Mouse (Mus musculus) small intestine, adult 2 months (tissue): ENCODE measurements around the gene Thrb. TPM values are rescaled to one million over a fixed set of nuclear protein-coding genes. Genes with fewer than 3 reads are reported as not detected.

ENCODE experiments used
- H3K27ac ChIP-seq: fragments of 200-500 bp; 2 replicates; pipeline ENCODE4 v1.5.1; 2012; ENCODE audit warnings: low read depth, low read length, control low read depth, inconsistent platforms; ENCODE audit not compliant: insufficient read depth
- H3K27me3 ChIP-seq: fragments of 200-500 bp; 2 replicates; pipeline ENCODE4 v1.6.1; 2012; ENCODE audit warnings: mild to moderate bottlenecking, moderate library complexity, low read length, inconsistent platforms; ENCODE audit not compliant: control insufficient read depth, insufficient read depth
- H3K36me3 ChIP-seq: fragments of 200-500 bp; 2 replicates; pipeline ENCODE4 v1.6.1; 2012; ENCODE audit warnings: mild to moderate bottlenecking, low read length, control low read depth, inconsistent platforms; ENCODE audit not compliant: control insufficient read depth, insufficient read depth
- H3K4me1 ChIP-seq: fragments of 200-500 bp; 2 replicates; pipeline ENCODE4 v1.6.1; 2012; ENCODE audit warnings: low read length, inconsistent platforms, mixed read lengths; ENCODE audit not compliant: control insufficient read depth, insufficient read depth, insufficient read length
- H3K4me3 ChIP-seq: fragments of 200-500 bp; 2 replicates; pipeline ENCODE4 v1.5.1; 2012; ENCODE audit warnings: low read depth, mild to moderate bottlenecking, control low read depth, inconsistent platforms, low read length, moderate library complexity
- CTCF ChIP-seq: fragments of 200-500 bp; IDR thresholded peaks from 2 replicates; pipeline ENCODE4 v1.5.1; 2012; ENCODE audit warnings: low read depth, mild to moderate bottlenecking, control low read depth, inconsistent platforms, low read length, moderate library complexity, mixed read lengths; ENCODE audit not compliant: insufficient replicate concordance, insufficient read length; ENCODE audit errors: extremely low read depth
- POLR2A ChIP-seq: fragments of 200-500 bp; IDR thresholded peaks from 2 replicates; pipeline ENCODE4 v1.6.1; 2012; ENCODE audit warnings: low read depth, mild to moderate bottlenecking, control low read depth, inconsistent platforms, low read length, moderate library complexity
- WGBS: fragments of 180-500 bp; shearing (Covaris S2); methylation state at CpG from one replicate; pipeline ENCODE4 v1.1.7; 2018; 5-methylcytosine and 5-hydroxymethylcytosine counted together
- polyA plus RNA-seq: library from polyadenylated mRNA; depleted of rRNA; stranded (reverse); fragments of >200 nt; gene quantifications from 2 replicates; pipeline ENCODE4 v1.2.3, GENCODE M21; 2012

The Thrb gene
- polyA plus RNA-seq, 1 experiment, result 2.5 TPM

DNA sequence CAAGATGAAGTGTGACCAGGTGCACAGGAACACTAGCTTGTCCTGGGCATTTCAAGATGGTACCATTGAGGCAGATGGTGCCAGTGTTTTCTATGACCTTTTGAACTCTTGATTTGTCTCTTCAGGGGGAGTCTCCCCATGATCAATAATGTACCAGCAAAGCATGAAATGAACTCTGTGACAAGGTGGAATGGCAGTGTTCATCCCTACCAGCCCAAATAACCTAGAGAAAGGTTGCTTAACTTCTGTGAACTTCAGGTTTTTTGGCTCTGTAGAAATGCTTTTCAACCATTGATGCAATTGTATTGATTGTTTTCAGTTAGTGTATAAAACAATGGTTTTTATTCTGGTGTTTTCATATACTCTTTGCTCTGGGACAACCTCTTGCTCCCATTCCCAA is 21.4 kb downstream of the Thrb start:
- H3K27ac ChIP-seq, result no peak overlapping the region
- no peaks in the 10 kb centered on the region for H3K27me3 ChIP-seq
- peaks cover 6% of the 10 kb centered on the region for H3K4me1 ChIP-seq
- TF ChIP-seq POLR2A (no peak), CTCF (no peak)
- no peaks in the 10 kb centered on the region for H3K36me3 ChIP-seq
- H3K4me3 ChIP-seq, result no peak overlapping the region

DNA sequence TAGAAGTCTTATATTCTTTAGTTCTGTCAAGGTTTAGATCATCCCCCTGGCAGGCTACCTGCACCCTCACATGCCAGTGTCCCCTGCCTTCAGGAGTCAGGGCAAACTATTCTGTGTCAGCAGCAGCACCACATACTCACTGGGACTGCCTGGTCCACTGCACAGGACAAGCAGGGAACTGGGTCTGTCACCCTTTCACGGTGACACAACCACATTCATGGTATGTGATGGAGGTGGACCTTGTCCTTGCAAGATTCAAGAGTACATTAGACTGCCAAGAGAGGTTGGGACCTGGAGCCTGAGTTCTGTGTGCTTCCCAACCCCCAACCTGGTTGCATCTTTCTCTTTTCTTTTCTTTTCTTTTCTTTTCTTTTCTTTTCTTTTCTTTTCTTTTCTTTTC is 24.8 kb downstream of the Thrb start:
- Histone ChIP-seq H3K27ac (no peak overlapping the region), H3K27me3 (no peaks in the 10 kb centered on the region), H3K4me3 (no peak overlapping the region), H3K36me3 (no peaks in the 10 kb centered on the region), H3K4me1 (peaks cover 10% of the 10 kb centered on the region)
- TF ChIP-seq CTCF (no peak), POLR2A (no peak)
- 33% methylated on average over 1 of the region's 1 CpGs for WGBS

DNA sequence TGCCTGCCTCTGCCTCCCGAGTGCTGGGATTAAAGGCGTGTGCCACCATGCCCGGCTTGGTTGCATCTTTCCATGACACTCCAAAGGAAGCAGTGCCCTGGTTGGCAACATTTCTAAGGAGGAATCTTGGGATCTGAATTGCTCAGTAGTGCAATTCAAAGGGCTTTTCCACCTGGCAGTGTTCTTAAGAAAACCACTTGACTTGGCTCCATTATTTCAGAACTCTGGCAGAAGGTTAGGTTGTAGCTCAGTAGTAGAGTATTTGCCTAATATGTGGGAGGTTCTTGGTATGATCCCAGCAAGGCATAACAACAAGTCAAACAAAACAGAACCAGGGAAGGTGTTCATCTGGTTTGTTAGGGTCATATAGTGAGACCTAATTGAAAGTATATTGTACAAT is 25.4 kb downstream of the Thrb start:
- WGBS, result 86% methylated on average over 3 of the region's 3 CpGs
- H3K36me3 ChIP-seq, result no peaks in the 10 kb centered on the region

DNA sequence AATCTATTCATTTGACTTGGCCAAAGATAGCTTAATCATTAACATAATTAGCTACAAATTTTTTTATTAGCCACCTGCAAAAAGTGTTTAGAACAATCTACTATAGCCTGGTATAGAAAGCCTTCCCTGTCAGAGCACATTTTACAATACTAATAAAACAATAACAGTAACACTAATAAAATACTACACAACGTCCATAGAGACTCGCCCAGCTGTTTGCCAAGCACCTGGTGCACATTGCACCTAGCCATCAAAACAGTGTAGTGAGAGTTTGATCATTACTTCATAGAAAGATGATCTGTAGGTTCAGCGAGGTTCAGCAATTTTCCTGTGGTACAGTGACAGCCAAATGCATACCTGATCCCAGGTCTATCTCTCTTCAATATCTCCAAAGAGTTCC is 26.9 kb downstream of the Thrb start:
- H3K4me3 ChIP-seq, result no peak overlapping the region

More for the DNA sequence above, 25.4 kb downstream of the Thrb start:
- H3K27me3 ChIP-seq, result no peaks in the 10 kb centered on the region
- H3K27ac ChIP-seq, result no peak overlapping the region
- no peak for TF ChIP-seq CTCF
- TF ChIP-seq POLR2A, result no peak
- H3K4me3 ChIP-seq, result no peak overlapping the region
- peaks cover 10% of the 10 kb centered on the region for H3K4me1 ChIP-seq

DNA sequence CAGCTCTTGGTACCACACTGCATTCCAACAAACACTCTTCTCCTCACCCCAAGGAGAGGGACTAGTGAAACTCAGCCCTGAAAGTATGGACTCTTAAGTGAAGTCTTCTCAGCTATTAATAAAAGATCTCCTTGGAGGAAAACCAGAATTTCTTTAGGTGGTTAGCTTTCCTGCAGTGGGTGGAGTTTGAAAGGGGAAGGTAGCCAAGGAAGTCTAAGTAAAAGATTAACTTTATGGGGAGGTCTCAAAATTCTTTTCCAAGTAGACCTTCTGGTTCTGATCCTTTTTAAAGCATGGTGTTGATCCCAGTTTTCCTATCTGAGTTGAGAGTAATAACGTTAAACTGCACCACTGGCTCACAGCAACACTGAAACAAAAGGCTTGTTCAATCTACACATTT is 31.2 kb downstream of the Thrb start:
- 20% methylated on average over 1 of the region's 1 CpGs for WGBS
- H3K27ac ChIP-seq, result no peak overlapping the region
- H3K27me3 ChIP-seq, result no peaks in the 10 kb centered on the region
- H3K4me3 ChIP-seq, result no peak overlapping the region
- H3K36me3 ChIP-seq, result no peaks in the 10 kb centered on the region
- no peak for TF ChIP-seq POLR2A
- TF ChIP-seq CTCF, result no peak
- H3K4me1 ChIP-seq, result peaks cover 10% of the 10 kb centered on the region

More for the DNA sequence above, 26.9 kb downstream of the Thrb start:
- 19% methylated on average over 3 of the region's 3 CpGs for WGBS
- Histone ChIP-seq H3K27ac (peak overlapping the region; percentile 65), H3K4me1 (peaks cover 10% of the 10 kb centered on the region), H3K36me3 (no peaks in the 10 kb centered on the region), H3K27me3 (no peaks in the 10 kb centered on the region)
- no peak for TF ChIP-seq CTCF
- TF ChIP-seq POLR2A, result no peak

DNA sequence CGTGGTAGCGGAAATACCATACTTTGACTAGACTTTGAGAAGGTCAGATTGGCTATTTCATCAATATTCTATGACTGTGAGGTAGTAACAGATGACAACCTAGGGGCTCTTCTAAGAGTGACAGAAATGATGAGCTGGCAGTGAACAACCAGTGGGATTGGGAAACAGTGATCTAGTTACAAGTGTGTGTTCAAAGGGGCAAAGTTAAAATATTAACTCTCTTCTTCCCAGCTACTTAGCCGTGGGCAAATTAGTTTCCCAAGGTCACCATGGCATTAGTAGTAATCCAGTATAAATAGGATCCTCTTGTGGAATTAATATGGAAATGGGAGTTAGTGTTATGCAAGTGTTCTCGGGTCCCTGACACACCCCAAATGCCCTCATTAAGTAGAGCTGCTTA is 35.5 kb downstream of the Thrb start:
- no peaks in the 10 kb centered on the region for H3K27me3 ChIP-seq
- H3K4me1 ChIP-seq, result peaks cover 21% of the 10 kb centered on the region
- 63% methylated on average over 4 of the region's 4 CpGs for WGBS
- no peak for TF ChIP-seq CTCF
- TF ChIP-seq POLR2A, result no peak
- 0 out of 2 replicates have a peak overlapping the region, but pooled peaks have one; percentile 25 for H3K27ac ChIP-seq
- H3K36me3 ChIP-seq, result no peaks in the 10 kb centered on the region
- no peak overlapping the region for H3K4me3 ChIP-seq

DNA sequence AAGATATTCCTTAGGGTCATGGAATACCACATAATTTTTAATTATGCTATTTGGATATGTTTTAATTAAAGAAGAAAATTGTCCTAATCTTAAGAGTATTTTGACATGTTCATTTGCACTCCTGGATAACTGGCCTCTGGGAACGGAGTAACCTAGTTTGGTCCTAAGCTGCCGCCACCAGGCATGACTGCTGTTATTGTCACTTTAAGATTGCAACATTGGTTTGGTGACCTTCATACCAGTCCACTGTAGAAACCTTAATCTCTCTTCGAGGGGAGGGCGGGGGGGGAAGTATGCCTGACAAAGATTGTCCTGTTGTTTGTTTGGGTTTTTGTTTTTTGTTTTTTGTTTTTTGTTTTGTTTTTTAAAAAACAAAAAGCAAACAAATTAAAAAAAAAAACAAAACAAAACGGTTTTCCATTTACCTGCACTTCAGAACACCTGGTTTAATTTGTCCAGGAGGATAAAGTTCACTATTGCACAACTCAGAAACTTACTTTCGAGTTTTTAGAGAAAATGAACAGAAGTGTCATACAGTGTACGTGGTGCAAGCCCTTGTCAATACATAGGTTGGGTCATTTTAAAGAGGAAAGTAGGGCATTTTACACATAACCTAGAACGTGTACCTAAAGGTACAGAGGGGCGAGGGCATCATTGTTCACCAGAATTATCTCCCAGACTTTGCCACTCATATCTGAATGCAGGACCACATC is 38.0 kb downstream of the Thrb start:
- Histone ChIP-seq H3K36me3 (no peaks in the 10 kb centered on the region), H3K27me3 (no peaks in the 10 kb centered on the region), H3K4me3 (no peak overlapping the region), H3K4me1 (peaks cover 30% of the 10 kb centered on the region), H3K27ac (peak overlapping the region; percentile 71)
- no peak for TF ChIP-seq CTCF
- no peak for TF ChIP-seq POLR2A
- WGBS, result 26% methylated on average over 9 of the region's 9 CpGs

DNA sequence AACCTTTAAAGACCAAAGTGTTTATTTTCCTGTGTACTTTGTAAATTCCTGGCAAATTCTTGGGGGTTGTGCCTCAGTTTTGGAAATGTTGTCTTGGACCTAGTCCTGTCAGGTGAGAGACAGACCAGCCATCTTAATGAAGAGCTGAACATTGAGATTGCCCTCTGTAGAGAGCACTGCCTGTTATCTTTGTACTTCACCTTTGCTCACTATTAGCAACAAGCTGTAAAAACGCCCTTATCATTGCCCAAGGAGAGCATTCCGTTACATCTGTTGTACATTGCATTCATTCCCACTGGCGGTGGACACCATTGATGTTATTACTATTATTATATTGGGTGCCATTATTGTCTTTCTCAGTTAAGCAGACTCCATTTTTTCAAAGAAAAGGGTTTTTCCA is 40.2 kb downstream of the Thrb start:
- Histone ChIP-seq H3K4me1 (peaks cover 30% of the 10 kb centered on the region), H3K36me3 (no peaks in the 10 kb centered on the region), H3K27me3 (no peaks in the 10 kb centered on the region), H3K27ac (peak overlapping the region; percentile 74), H3K4me3 (no peak overlapping the region)
- no peak for TF ChIP-seq POLR2A
- no peak for TF ChIP-seq CTCF
- 20% methylated on average over 3 of the region's 3 CpGs for WGBS
